Mouse (Mus musculus) splenic B cell, adult 2 months (primary cell): ENCODE results near the gene Mea1.

ENCODE experiments used
- DNase-seq: peaks from one replicate; pipeline ENCODE4 v3.0.0-alpha.2; 2011; ENCODE audit warnings: low read depth, low spot score
- H3K27me3 ChIP-seq: 2 replicates; pipeline ENCODE4 v1.6.1; 2012; ENCODE audit warnings: mild to moderate bottlenecking, low read length, moderate library complexity, mixed read lengths; ENCODE audit not compliant: control insufficient read depth, poor library complexity, insufficient read depth, severe bottlenecking
- H3K36me3 ChIP-seq: 2 replicates; pipeline ENCODE4 v1.6.1; 2012; ENCODE audit warnings: mild to moderate bottlenecking, low read length, moderate library complexity, mixed read lengths; ENCODE audit not compliant: control insufficient read depth, poor library complexity, insufficient read depth, severe bottlenecking

Mea1 gene

DNA sequence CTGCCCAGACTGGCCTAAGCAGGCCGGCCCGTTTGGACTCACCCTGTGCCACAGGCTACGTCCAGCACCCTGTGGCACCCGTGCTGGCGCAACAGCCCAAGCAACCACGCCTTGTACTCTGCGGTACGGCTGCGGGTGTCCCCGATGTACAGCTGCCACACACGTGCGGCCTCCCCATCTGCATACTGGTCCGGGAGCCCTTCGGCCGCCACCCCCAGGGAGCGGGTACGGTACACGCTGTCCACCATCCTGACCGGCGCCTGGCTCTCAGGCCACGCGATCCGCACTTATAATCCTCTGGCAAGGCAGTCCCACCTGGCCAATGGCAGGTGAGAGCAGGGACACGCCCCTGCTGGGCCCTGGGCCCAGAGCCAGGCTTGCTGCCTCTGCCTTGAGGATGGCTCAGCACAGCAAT lies 50.3 kb downstream of the Mea1 start, which contains the start of gene Gnmt:
Gene Gnmt, minus strand, starts transcription at position 265 of the 415 bp plus-strand sequence.
- Histone ChIP-seq H3K27me3 (no peaks in the 10 kb centered on the region), H3K36me3 (0 out of 2 replicates have a peak, but pooled peaks cover under 1% of the 10 kb centered on the region)
- no peak for DNase-seq
